Mouse (Mus musculus) megakaryocyte, embryonic 14.5 days (primary cell): ENCODE measurements around the gene Rps6kc1.

Experiments used
- FLI1 ChIP-seq: IDR thresholded peaks from 2 replicates; pipeline ENCODE4 v1.6.1; 2012; ENCODE audit warnings: low read length, inconsistent platforms, mixed read lengths
- GATA1 ChIP-seq: IDR thresholded peaks from 3 replicates; pipeline ENCODE4 v1.6.1; 2012; ENCODE audit warnings: mixed read lengths, low read length, inconsistent platforms, borderline replicate concordance

GRCm38 (mm10) chr1:190904136-190904535 lies 7.4 kb downstream of the Rps6kc1 start:
- TF ChIP-seq GATA1 (no peak), FLI1 (no peak)
